Mouse (Mus musculus) lung, postnatal 0 days (tissue): ENCODE data around the gene Ulk2. TPM values are rescaled to one million over a fixed set of nuclear protein-coding genes. Genes with fewer than 3 reads are reported as not detected.

Experiments used
- ATAC-seq: fragments of 200-750 bp; cut with Nextera tagmentation; 2 replicates; pipeline ENCODE4 v1.8.0; 2017; ENCODE audit warnings: moderate library complexity
- DNase-seq: peaks from one replicate; pipeline ENCODE4 v3.0.0-alpha.2; 2016; ENCODE audit warnings: low spot score
- H3K27ac ChIP-seq: fragments of 300-500 bp; sonication (generic); 2 replicates; pipeline ENCODE4 v1.5.1; 2014; ENCODE audit warnings: antibody characterized with exemption, mild to moderate bottlenecking, low read length, mixed read lengths
- H3K27me3 ChIP-seq: fragments of 300-500 bp; sonication (generic); replicated peaks from 2 replicates; pipeline ENCODE4 v1.6.1; 2014; ENCODE audit warnings: low read length, mixed read lengths; ENCODE audit not compliant: insufficient read depth
- H3K36me3 ChIP-seq: fragments of 300-500 bp; sonication (generic); 2 replicates; pipeline ENCODE4 v1.6.1; 2014; ENCODE audit warnings: low read length, mixed read lengths; ENCODE audit not compliant: insufficient read depth
- H3K4me1 ChIP-seq: fragments of 300-500 bp; sonication (generic); 2 replicates; pipeline ENCODE4 v1.6.1; 2014; ENCODE audit warnings: antibody characterized with exemption, low read depth, low read length, mixed read lengths; ENCODE audit not compliant: insufficient read depth
- H3K4me2 ChIP-seq: fragments of 300-500 bp; sonication (generic); replicated peaks from 2 replicates; pipeline ENCODE4 v1.6.1; 2014; ENCODE audit warnings: low read depth, mild to moderate bottlenecking, low read length, moderate library complexity, mixed read lengths
- H3K4me3 ChIP-seq: fragments of 300-500 bp; sonication (generic); 2 replicates; pipeline ENCODE4 v1.5.1; 2014; ENCODE audit warnings: low read depth, low read length
- H3K9ac ChIP-seq: fragments of 300-500 bp; sonication (generic); replicated peaks from 2 replicates; pipeline ENCODE4 v1.6.1; 2014; ENCODE audit warnings: low read depth, mild to moderate bottlenecking
- H3K9me3 ChIP-seq: fragments of 300-500 bp; sonication (generic); 2 replicates; pipeline ENCODE4 v1.6.1; 2016; ENCODE audit warnings: low read length, mixed read lengths
- CTCF ChIP-seq: IDR thresholded peaks from 2 replicates; pipeline ENCODE4 v1.5.1; 2016; ENCODE audit warnings: antibody characterized with exemption, mild to moderate bottlenecking
- EP300 ChIP-seq: IDR thresholded peaks from 2 replicates; pipeline ENCODE4 v1.6.1; 2016; ENCODE audit warnings: antibody characterized with exemption, mild to moderate bottlenecking, control low read depth
- WGBS: fragments of 180-500 bp; shearing (Covaris S2); extraction: QIAGEN DNeasy Blood & Tissue Kit; methylation state at CpG from one replicate; pipeline ENCODE4 v1.1.7; 2014; 5-methylcytosine and 5-hydroxymethylcytosine counted together
- polyA plus RNA-seq: library from polyadenylated mRNA; unstranded; fragments of >200 nt; fragmentation: Nextera tagmentation; extraction: Ambion mirVana; gene quantifications from 2 replicates; pipeline ENCODE4 v1.2.1, GENCODE M21; 2015

Gene Ulk2
- 10.9 and 11.6 TPM in 2 replicates for polyA plus RNA-seq

GRCm38 (mm10) chr11:61854988-61855411, at the start of gene Ulk2:
Gene Ulk2 (minus strand): TSS chr11:61855073.
- TF ChIP-seq CTCF (peak; percentile 4; the same call in 1 of the 2 replicates), EP300 (no peak)
- peak; percentile 89 for DNase-seq
- peak; percentile 94 for ATAC-seq
- Histone ChIP-seq H3K27ac (peak within 1 kb of the TSS; percentile 94), H3K27me3 (no peaks in the 10 kb centered on the region), H3K36me3 (no peaks in the 10 kb centered on the region), H3K4me1 (0 out of 2 replicates have a peak, but pooled peaks cover 3% of the 10 kb centered on the region), H3K9me3 (no peaks in the 10 kb centered on the region), H3K4me3 (peak within 1 kb of the TSS; percentile 97), H3K9ac (peak within 1 kb of the TSS; percentile 97), H3K4me2 (peak within 1 kb of the TSS; percentile 80)
- WGBS, result 0% methylated on average over 56 of the region's 58 CpGs

- Histone ChIP-seq H3K9ac (no peak overlapping the region), H3K4me3 (no peak overlapping the region), H3K36me3 (peaks cover 7% of the 10 kb centered on the region), H3K9me3 (no peaks in the 10 kb centered on the region), H3K27ac (no peak overlapping the region), H3K4me1 (no peaks in the 10 kb centered on the region), H3K4me2 (no peak overlapping the region), H3K27me3 (no peaks in the 10 kb centered on the region)
- DNase-seq (peak; percentile 77), ATAC-seq (peak; percentile 72)
- TF ChIP-seq EP300 (no peak), CTCF (peak; percentile 58)
- WGBS, result 62% methylated on average over 5 of the region's 5 CpGs
These were observed 27.3 kb upstream of the Ulk2 start for GRCm38 (mm10) chr11:61882183-61882582.

GRCm38 (mm10) chr11:61879921-61880320, 25.0 kb upstream of the Ulk2 start:
- Histone ChIP-seq H3K27me3 (no peaks in the 10 kb centered on the region), H3K36me3 (peaks cover 20% of the 10 kb centered on the region), H3K9me3 (no peaks in the 10 kb centered on the region), H3K27ac (no peak overlapping the region), H3K4me2 (no peak overlapping the region), H3K4me1 (no peaks in the 10 kb centered on the region), H3K9ac (no peak overlapping the region), H3K4me3 (no peak overlapping the region)
- DNase-seq, result no peak
- TF ChIP-seq EP300 (no peak), CTCF (no peak)
- ATAC-seq, result no peak

DNA sequence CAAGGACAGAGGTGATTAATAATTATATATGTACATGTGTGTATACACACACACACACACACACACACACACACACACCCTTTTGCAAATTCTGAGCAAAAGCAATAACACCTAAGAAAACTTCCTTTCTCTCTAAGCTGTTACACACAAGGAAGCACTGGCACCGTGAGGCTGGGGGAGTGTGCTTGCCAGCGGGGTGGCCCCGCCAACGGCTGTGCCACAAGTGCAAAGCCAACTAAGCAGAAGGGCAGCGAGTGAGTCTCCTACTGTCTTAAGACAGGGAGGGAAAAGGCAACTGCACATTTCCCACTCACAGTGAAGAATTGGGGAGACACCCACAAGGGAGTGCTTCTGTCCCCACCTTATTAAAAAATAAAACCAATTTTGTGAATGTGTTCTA, 17.0 kb upstream of the Ulk2 start:
- ATAC-seq (no peak), DNase-seq (no peak)
- H3K9ac ChIP-seq, result no peak overlapping the region
- H3K4me1 ChIP-seq, result no peaks in the 10 kb centered on the region
- no peaks in the 10 kb centered on the region for H3K9me3 ChIP-seq
- peaks cover 42% of the 10 kb centered on the region; the same call in 1 of the 2 replicates for H3K36me3 ChIP-seq
- 90% methylated on average over 5 of the region's 5 CpGs for WGBS
- no peak for TF ChIP-seq CTCF
- no peak for TF ChIP-seq EP300
- H3K27ac ChIP-seq, result no peak overlapping the region
- no peak overlapping the region for H3K4me3 ChIP-seq
- H3K27me3 ChIP-seq, result no peaks in the 10 kb centered on the region
- no peak overlapping the region for H3K4me2 ChIP-seq

DNA sequence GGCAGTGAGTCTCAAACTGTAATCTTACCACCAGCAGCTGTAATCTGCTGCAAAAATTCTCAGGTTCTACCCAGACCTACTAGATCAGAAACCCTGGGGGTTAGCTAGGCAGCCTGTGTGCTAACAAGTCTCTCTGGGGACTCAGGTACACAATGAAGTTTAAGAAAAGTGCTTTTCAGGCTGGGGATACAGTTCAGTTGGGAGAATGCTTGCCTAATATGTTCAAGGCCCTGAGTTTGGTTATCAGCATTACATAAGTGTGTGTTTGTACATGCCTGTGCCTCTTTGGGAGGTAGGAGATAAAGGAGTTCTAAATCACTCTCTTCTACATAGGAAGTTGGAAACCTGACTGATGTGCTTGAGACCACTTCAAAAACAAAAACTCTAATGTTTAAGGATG, 12.0 kb upstream of the Ulk2 start:
- Histone ChIP-seq H3K4me3 (no peak overlapping the region), H3K36me3 (peaks cover 4% of the 10 kb centered on the region; the same call in 1 of the 2 replicates), H3K9ac (no peak overlapping the region), H3K4me2 (no peak overlapping the region), H3K9me3 (no peaks in the 10 kb centered on the region), H3K4me1 (no peaks in the 10 kb centered on the region), H3K27ac (no peak overlapping the region), H3K27me3 (no peaks in the 10 kb centered on the region)
- ATAC-seq, result no peak
- TF ChIP-seq EP300 (no peak), CTCF (no peak)
- DNase-seq, result no peak

GRCm38 (mm10) chr11:61861781-61862547, 7.1 kb upstream of the Ulk2 start:
- Histone ChIP-seq H3K4me2 (no peak overlapping the region), H3K27ac (no peak overlapping the region), H3K27me3 (no peaks in the 10 kb centered on the region), H3K36me3 (no peaks in the 10 kb centered on the region), H3K9me3 (no peaks in the 10 kb centered on the region), H3K9ac (no peak overlapping the region), H3K4me1 (no peaks in the 10 kb centered on the region), H3K4me3 (no peak overlapping the region)
- DNase-seq, result peak; percentile 17
- TF ChIP-seq CTCF, result no peak
- TF ChIP-seq EP300, result no peak
- WGBS, result 52% methylated on average over 6 of the region's 6 CpGs
- ATAC-seq, result no peak
